Mouse (Mus musculus) NIH3T3 (cell line): ENCODE measurements around the gene Gm12184.
"Not testable (repeated sequence)": the region's sequence is repeated elsewhere in the genome, so short reads cannot be mapped to it uniquely, and the experiment has no call there.

Experiments
- DNase-seq: peaks from one replicate; pipeline ENCODE4 v3.0.0-alpha.2; 2012; ENCODE audit warnings: low read depth

The Gm12184 gene

GRCm38 (mm10) chr11:48825979-48826751 is at the start of gene Gm12184, which contains the start of gene Trim7:
Gm12184 (minus strand) TSS chr11:48826655.
Trim7 (plus strand) TSS chr11:48826140.
- not testable (repeated sequence) for DNase-seq

- not testable (repeated sequence) for DNase-seq
Measured at GRCm38 (mm10) chr11:48875343-48875837, 48.9 kb upstream of the Gm12184 start.

GRCm38 (mm10) chr11:48874465-48874864 is 48.0 kb upstream of the Gm12184 start:
- peak; percentile 86 for DNase-seq

GRCm38 (mm10) chr11:48873591-48874290 is 47.3 kb upstream of the Gm12184 start:
- DNase-seq = no peak

GRCm38 (mm10) chr11:48872695-48873300 is 46.3 kb upstream of the Gm12184 start:
- no peak for DNase-seq

- DNase-seq = peak; percentile 65
Measured at GRCm38 (mm10) chr11:48871817-48872541, 45.5 kb upstream of the Gm12184 start.

GRCm38 (mm10) chr11:48871201-48871772 is 44.8 kb upstream of the Gm12184 start, which contains the start of gene Irgm1:
Irgm1 (minus strand) TSS chr11:48871683.
- DNase-seq = peak; percentile 89

GRCm38 (mm10) chr11:48870781-48871180 is 44.3 kb upstream of the Gm12184 start:
- peak; percentile 50 for DNase-seq

GRCm38 (mm10) chr11:48869380-48870110 is 43.1 kb upstream of the Gm12184 start:
- DNase-seq = peak; percentile 29

GRCm38 (mm10) chr11:48866481-48866880 is 40.0 kb upstream of the Gm12184 start:
- no peak for DNase-seq

- no peak for DNase-seq
Measured at GRCm38 (mm10) chr11:48863808-48864207, 37.4 kb upstream of the Gm12184 start.

- DNase-seq = no peak
Measured at GRCm38 (mm10) chr11:48862784-48863319, 36.4 kb upstream of the Gm12184 start.

GRCm38 (mm10) chr11:48859014-48859413 is 32.6 kb upstream of the Gm12184 start:
- DNase-seq = peak; percentile 86

GRCm38 (mm10) chr11:48853474-48854180 is 27.2 kb upstream of the Gm12184 start:
- peak; percentile 89 for DNase-seq

GRCm38 (mm10) chr11:48852624-48853473 is 26.4 kb upstream of the Gm12184 start:
- no peak for DNase-seq

- no peak for DNase-seq
Measured at GRCm38 (mm10) chr11:48852190-48852589, 25.7 kb upstream of the Gm12184 start.

GRCm38 (mm10) chr11:48851270-48851995 is 25.0 kb upstream of the Gm12184 start:
- peak; percentile 45 for DNase-seq

- DNase-seq = no peak
Measured at GRCm38 (mm10) chr11:48850240-48850639, 23.8 kb upstream of the Gm12184 start.
